22 mouse cellular contexts compared by ENCODE assay signal in the genomic region with DNA sequence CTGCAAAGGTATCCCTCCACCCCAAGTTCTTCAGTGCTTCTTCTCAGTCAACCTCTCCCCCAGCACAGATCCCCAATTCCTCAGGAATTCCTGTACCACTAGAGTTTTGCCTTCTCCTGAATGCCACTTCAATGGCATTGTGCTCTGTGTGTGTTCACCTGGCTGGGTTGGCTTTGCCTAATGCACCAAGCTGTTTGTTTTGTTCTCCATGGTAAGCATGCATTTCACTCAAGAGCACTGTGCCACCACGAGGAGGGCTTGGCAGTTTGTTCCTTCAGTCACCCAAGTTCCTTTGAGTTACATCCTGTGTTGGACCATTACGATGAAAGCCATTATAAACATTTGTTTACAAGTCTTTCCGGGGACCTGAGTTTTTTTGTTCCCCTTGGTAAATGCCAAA.
DNase-seq lines count a peak whose midpoint lies in the region; ATAC-seq and TF ChIP-seq lines count a peak whose summit lies in the region.
"Had no signal": no experiment of that assay in that cellular context is flagged by ENCODE, and none has a peak within 500 bp of the region (broad histone marks: within the 10 kb centered on the region; RNA-seq: fewer than 3 reads in every experiment).

No protein-coding gene starts in this region.

- H3K4me1 ChIP-seq in lung, adult 2 months (ENCODE audit: control insufficient read depth, insufficient read depth, low read length), result no peaks in the 10 kb centered on the region; the same call in 1 of the 2 replicates
- peaks cover 30% of the 10 kb centered on the region for H3K4me1 ChIP-seq in midbrain, embryonic 10.5 days
- H3K4me1 ChIP-seq in midbrain, postnatal 0 days (ENCODE audit: insufficient read depth, low read length), result no peaks in the 10 kb centered on the region
- H3K4me1 ChIP-seq in limb, embryonic 10.5 days, result peaks cover 40% of the 10 kb centered on the region

- no peak overlapping the region for H3K4me2 ChIP-seq in midbrain, postnatal 0 days (ENCODE audit: low read depth, low read length, poor library complexity, severe bottlenecking)

- H3K4me3 ChIP-seq in lung, adult 2 months (replicated peaks; ENCODE audit: extremely low read depth, low read depth, low read length), result no peak overlapping the region
- H3K4me3 ChIP-seq in midbrain, embryonic 10.5 days, result no peak overlapping the region
- H3K4me3 ChIP-seq in midbrain, postnatal 0 days (ENCODE audit: low read depth, low read length), result no peak overlapping the region
- no peak overlapping the region for H3K4me3 ChIP-seq in limb, embryonic 10.5 days

- no peak for TF ChIP-seq CTCF in lung, adult 2 months (IDR thresholded peaks at IDR 0.05; ENCODE audit: insufficient read depth, low read length)
- TF ChIP-seq CTCF in midbrain, postnatal 0 days (IDR thresholded peaks at IDR 0.05), result no peak

- H3K36me3 ChIP-seq in midbrain, embryonic 10.5 days, result no peaks in the 10 kb centered on the region
- no peaks in the 10 kb centered on the region for H3K36me3 ChIP-seq in midbrain, postnatal 0 days (ENCODE audit: insufficient read depth, low read length)
- no peaks in the 10 kb centered on the region for H3K36me3 ChIP-seq in limb, embryonic 10.5 days
- H3K36me3 ChIP-seq: G1E had no signal

- ATAC-seq in midbrain, postnatal 0 days (ENCODE audit: low FRiP score), result no peak
- ATAC-seq: activated CD4-positive, CD25-positive, alpha-beta regulatory T cell, adult 4 months; CD4-positive, CD25-positive, alpha-beta regulatory T cell, adult 4 months; Patski had no signal

- no peak overlapping the region for H3K9ac ChIP-seq in midbrain, postnatal 0 days (replicated peaks; ENCODE audit: low read length, poor library complexity, severe bottlenecking)

- no peak for TF ChIP-seq POLR2A in lung, adult 2 months (IDR thresholded peaks at IDR 0.05; ENCODE audit: borderline replicate concordance, extremely low read depth, low read depth, low read length)

- H3K9me3 ChIP-seq in midbrain, embryonic 10.5 days (replicated peaks), result peaks cover 5% of the 10 kb centered on the region; the same call in 1 of the 2 replicates
- H3K9me3 ChIP-seq in midbrain, postnatal 0 days (ENCODE audit: low read length), result no peaks in the 10 kb centered on the region
- H3K9me3 ChIP-seq in limb, embryonic 10.5 days (replicated peaks), result no peaks in the 10 kb centered on the region

- 25% methylated on average over 3 of the region's 3 CpGs for WGBS in lung, adult 2 months
- WGBS in midbrain, embryonic 10.5 days, result 86% methylated on average over 3 of the region's 3 CpGs
- 78% methylated on average over 3 of the region's 3 CpGs for WGBS in midbrain, postnatal 0 days
- 74% methylated on average over 3 of the region's 3 CpGs for WGBS in limb, embryonic 10.5 days

- H3K27ac ChIP-seq in midbrain, embryonic 10.5 days (replicated peaks), result 0 out of 2 replicates have a peak overlapping the region, but pooled peaks have one; percentile 23
- no peak overlapping the region for H3K27ac ChIP-seq in midbrain, postnatal 0 days (ENCODE audit: low read depth, low read length)
- H3K27ac ChIP-seq in limb, embryonic 10.5 days, result peak overlapping the region; percentile 57; the same call in 1 of the 2 replicates

- DNase-seq in lung, adult 18-20 months, result peak; percentile 66 to 74
- DNase-seq in lung, postnatal 25 days (ENCODE audit: low spot score), result no peak
- peak; percentile 73 for DNase-seq in lung, postnatal 36 days
- DNase-seq in lung, adult 2 months, result no peak
- DNase-seq in midbrain, embryonic 10.5 days (ENCODE audit: low spot score), result no peak
- no peak for DNase-seq in midbrain, postnatal 0 days (ENCODE audit: low spot score)
- no peak for DNase-seq in limb, embryonic 10.5 days (ENCODE audit: low spot score)
- no peak for DNase-seq in cerebellum, postnatal 25 days
- DNase-seq: adrenal gland, adult 2 months; adrenal gland, adult 8-10 months; adrenal gland, postnatal 10 days; adrenal gland, postnatal 14 days; adrenal gland, postnatal 25 days; adrenal gland, postnatal 36 days; B cell, adult 2 months; cerebellum, adult 11 months; cerebellum, adult 11-12 months had no signal

- H3K27me3 ChIP-seq in midbrain, embryonic 10.5 days (ENCODE audit: low read depth, poor library complexity, severe bottlenecking), result 0 out of 2 replicates have a peak, but pooled peaks cover 5% of the 10 kb centered on the region
- H3K27me3 ChIP-seq in midbrain, postnatal 0 days (ENCODE audit: insufficient read depth, low read length), result no peaks in the 10 kb centered on the region
- H3K27me3 ChIP-seq in limb, embryonic 10.5 days (ENCODE audit: low read depth, poor library complexity, severe bottlenecking), result no peaks in the 10 kb centered on the region
- H3K27me3 ChIP-seq: CH12.LX, Patski had no signal

Comparison
In these comparisons a context has a peak if more than half of its experiments do, and no peak if none do; other contexts are left out.
1. DNase-seq: peak in lung, adult 18-20 months (2 of 2) and lung, postnatal 36 days (single experiment); none in lung, postnatal 25 days (single experiment), lung, adult 2 months (single experiment), midbrain, embryonic 10.5 days (single experiment), midbrain, postnatal 0 days (single experiment), limb, embryonic 10.5 days (single experiment) and cerebellum, postnatal 25 days (0 of 2).